Mouse (Mus musculus) intestine, postnatal 0 days (tissue): ENCODE data around the gene Tst. TPM values are rescaled to one million over a fixed set of nuclear protein-coding genes. Genes with fewer than 3 reads are reported as not detected.
A peak's percentile ranks its signal among the peaks of the same experiment; 100 is the strongest.

Experiments
- ATAC-seq: fragments of 200-750 bp; cut with Nextera tagmentation; 2 replicates; pipeline ENCODE4 v1.8.0; 2017; ENCODE audit warnings: mild to moderate bottlenecking, moderate TSS enrichment, moderate library complexity
- H3K27ac ChIP-seq: fragments of 300-500 bp; sonication (generic); 2 replicates; pipeline ENCODE4 v1.5.1; 2014; ENCODE audit warnings: mild to moderate bottlenecking, low read depth, low read length, moderate library complexity
- H3K27me3 ChIP-seq: fragments of 300-500 bp; sonication (generic); replicated peaks from 2 replicates; pipeline ENCODE4 v1.6.1; 2014; ENCODE audit warnings: low read length, mixed read lengths; ENCODE audit not compliant: control insufficient read depth, insufficient read depth
- H3K36me3 ChIP-seq: fragments of 300-500 bp; sonication (generic); 2 replicates; pipeline ENCODE4 v1.6.1; 2014; ENCODE audit warnings: mild to moderate bottlenecking, moderate library complexity; ENCODE audit not compliant: control insufficient read depth, insufficient read depth
- H3K4me1 ChIP-seq: fragments of 300-500 bp; sonication (generic); replicated peaks from 2 replicates; pipeline ENCODE4 v1.6.1; 2014; ENCODE audit warnings: antibody characterized with exemption, low read length, mixed read lengths; ENCODE audit not compliant: control insufficient read depth, insufficient read depth
- H3K4me2 ChIP-seq: fragments of 300-500 bp; sonication (generic); replicated peaks from 2 replicates; pipeline ENCODE4 v1.6.1; 2014; ENCODE audit warnings: low read depth, mild to moderate bottlenecking, moderate library complexity
- H3K4me3 ChIP-seq: fragments of 300-500 bp; sonication (generic); 2 replicates; pipeline ENCODE4 v1.5.1; 2014; ENCODE audit warnings: low read depth, low read length
- H3K9ac ChIP-seq: fragments of 300-500 bp; sonication (generic); 2 replicates; pipeline ENCODE4 v1.6.1; 2014; ENCODE audit warnings: mild to moderate bottlenecking, low read depth, low read length
- H3K9me3 ChIP-seq: fragments of 300-500 bp; sonication (generic); 2 replicates; pipeline ENCODE4 v1.6.1; 2016; ENCODE audit warnings: mixed run types; ENCODE audit not compliant: control insufficient read depth
- CTCF ChIP-seq: sonication (generic); IDR thresholded peaks from 2 replicates; pipeline ENCODE4 v1.5.1; 2016; ENCODE audit warnings: low read depth, mild to moderate bottlenecking, control low read depth, antibody characterized with exemption, moderate library complexity
- WGBS: fragments of 180-500 bp; shearing (Covaris S2); extraction: QIAGEN DNeasy Blood & Tissue Kit; methylation state at CpG from one replicate; pipeline ENCODE4 v1.1.7; 2014; 5-methylcytosine and 5-hydroxymethylcytosine counted together
- polyA plus RNA-seq: library from polyadenylated mRNA; unstranded; fragments of >200 nt; fragmentation: Nextera tagmentation; extraction: Ambion mirVana; gene quantifications from 2 replicates; pipeline ENCODE4 v1.2.1, GENCODE M21; 2015

Tst gene
- polyA plus RNA-seq, 1 experiment from 2014 or later: 48.3 TPM

DNA sequence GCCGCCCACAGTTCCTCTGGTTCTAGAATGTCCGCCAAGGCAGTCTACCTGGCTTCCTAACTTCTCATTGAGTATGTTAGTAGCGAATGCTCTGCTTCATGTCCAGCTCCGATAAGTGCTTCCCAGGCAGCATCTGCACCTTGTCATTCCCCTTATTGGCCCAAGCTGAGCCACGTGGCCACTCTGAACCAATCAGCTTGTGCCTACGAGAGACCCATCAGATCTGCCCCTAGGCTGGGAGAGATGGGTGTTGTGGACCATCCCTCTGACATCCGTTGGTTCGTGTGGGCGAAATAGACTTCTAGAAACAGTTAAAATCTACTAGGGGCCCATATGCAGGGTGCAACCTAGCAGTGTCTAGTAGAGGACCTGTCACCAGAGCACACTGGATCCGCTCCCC is 27.8 kb downstream of the Tst start:
- no peaks in the 10 kb centered on the region for H3K4me1 ChIP-seq
- H3K27ac ChIP-seq: no peak overlapping the region
- no peak overlapping the region for H3K4me3 ChIP-seq
- 85% methylated on average over 10 of the region's 10 CpGs for WGBS
- ATAC-seq: no peak
- TF ChIP-seq CTCF: no peak
- H3K4me2 ChIP-seq: no peak overlapping the region
- H3K9ac ChIP-seq: no peak overlapping the region
- peaks cover 51% of the 10 kb centered on the region for H3K27me3 ChIP-seq
- no peaks in the 10 kb centered on the region for H3K36me3 ChIP-seq
- H3K9me3 ChIP-seq: no peaks in the 10 kb centered on the region

GRCm38 (mm10) chr15:78374204-78374603 is 31.5 kb downstream of the Tst start:
- no peaks in the 10 kb centered on the region; the same call in 1 of the 2 replicates for H3K4me1 ChIP-seq
- WGBS: 66% methylated on average over 3 of the region's 3 CpGs
- no peak for ATAC-seq
- H3K4me3 ChIP-seq: no peak overlapping the region
- H3K36me3 ChIP-seq: no peaks in the 10 kb centered on the region
- H3K9me3 ChIP-seq: 0 out of 2 replicates have a peak, but pooled peaks cover 3% of the 10 kb centered on the region
- no peak overlapping the region for H3K4me2 ChIP-seq
- peaks cover 77% of the 10 kb centered on the region for H3K27me3 ChIP-seq
- no peak overlapping the region for H3K27ac ChIP-seq
- no peak for TF ChIP-seq CTCF
- no peak overlapping the region for H3K9ac ChIP-seq

GRCm38 (mm10) chr15:78372796-78373195 is 32.9 kb downstream of the Tst start:
- Histone ChIP-seq H3K4me3 (no peak overlapping the region), H3K36me3 (no peaks in the 10 kb centered on the region), H3K27ac (no peak overlapping the region), H3K9ac (no peak overlapping the region), H3K9me3 (0 out of 2 replicates have a peak, but pooled peaks cover 3% of the 10 kb centered on the region), H3K4me2 (no peak overlapping the region), H3K27me3 (peaks cover 76% of the 10 kb centered on the region), H3K4me1 (no peaks in the 10 kb centered on the region; the same call in 1 of the 2 replicates)
- ATAC-seq: no peak
- WGBS: 57% methylated on average over 3 of the region's 3 CpGs
- TF ChIP-seq CTCF: no peak

- WGBS: 75% methylated on average over 1 of the region's 1 CpGs
- Histone ChIP-seq H3K36me3 (no peaks in the 10 kb centered on the region), H3K27ac (no peak overlapping the region), H3K4me1 (no peaks in the 10 kb centered on the region; the same call in 1 of the 2 replicates), H3K9me3 (0 out of 2 replicates have a peak, but pooled peaks cover 3% of the 10 kb centered on the region), H3K27me3 (peaks cover 75% of the 10 kb centered on the region), H3K4me2 (no peak overlapping the region), H3K9ac (no peak overlapping the region), H3K4me3 (no peak overlapping the region)
- ATAC-seq: no peak
- no peak for TF ChIP-seq CTCF
Measured at GRCm38 (mm10) chr15:78369641-78370040, 36.1 kb downstream of the Tst start.

GRCm38 (mm10) chr15:78368926-78369346 is 36.8 kb downstream of the Tst start:
- Histone ChIP-seq H3K9me3 (0 out of 2 replicates have a peak, but pooled peaks cover 3% of the 10 kb centered on the region), H3K27me3 (peaks cover 76% of the 10 kb centered on the region), H3K36me3 (no peaks in the 10 kb centered on the region), H3K27ac (no peak overlapping the region), H3K4me2 (no peak overlapping the region), H3K9ac (no peak overlapping the region), H3K4me3 (no peak overlapping the region), H3K4me1 (no peaks in the 10 kb centered on the region; the same call in 1 of the 2 replicates)
- 3% methylated on average over 8 of the region's 8 CpGs for WGBS
- TF ChIP-seq CTCF: peak; percentile 78
- ATAC-seq: peak; percentile 52; the same call in 1 of the 2 replicates

DNA sequence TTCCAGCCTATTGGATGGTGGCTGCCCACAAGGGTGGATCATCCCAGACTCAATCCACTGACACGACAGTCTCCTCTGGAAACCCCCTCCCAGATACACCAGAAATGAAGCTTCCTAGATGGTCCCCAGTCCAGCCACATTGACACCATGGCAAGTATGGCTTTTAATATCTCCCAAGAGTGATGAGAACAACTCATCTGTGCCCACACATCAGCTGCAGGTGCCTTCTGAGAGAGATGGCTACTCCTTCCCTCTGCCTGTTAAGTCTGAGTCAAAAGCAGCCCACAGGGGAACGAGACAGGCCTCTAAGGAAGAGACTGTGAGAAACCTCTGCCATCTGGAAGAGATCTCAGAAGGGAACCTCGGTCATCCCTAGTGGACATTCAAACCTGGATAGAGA is 37.9 kb downstream of the Tst start:
- 0 out of 2 replicates have a peak, but pooled peaks cover 5% of the 10 kb centered on the region for H3K9me3 ChIP-seq
- H3K27me3 ChIP-seq: peaks cover 78% of the 10 kb centered on the region
- no peaks in the 10 kb centered on the region for H3K36me3 ChIP-seq
- no peak overlapping the region for H3K27ac ChIP-seq
- no peak overlapping the region for H3K4me2 ChIP-seq
- TF ChIP-seq CTCF: no peak
- H3K4me3 ChIP-seq: no peak overlapping the region
- no peak overlapping the region for H3K9ac ChIP-seq
- no peak for ATAC-seq
- no peaks in the 10 kb centered on the region; the same call in 1 of the 2 replicates for H3K4me1 ChIP-seq
- 66% methylated on average over 3 of the region's 3 CpGs for WGBS
